Mouse (Mus musculus) G1E-ER4 (cell line): ENCODE results near the gene Gsta4. TPM values are rescaled to one million over a fixed set of nuclear protein-coding genes. Genes with fewer than 3 reads are reported as not detected.
"Not testable (repeated sequence)": the region's sequence is repeated elsewhere in the genome, so short reads cannot be mapped to it uniquely, and the experiment has no call there.

Experiments used
- GATA1 ChIP-seq: IDR thresholded peaks from one replicate; pipeline ENCODE4 v1.8.0; 2012; ENCODE audit warnings: low read length, inconsistent platforms
- polyA plus RNA-seq: library from polyadenylated mRNA; stranded (reverse); fragments of >175 nt; gene quantifications from 2 replicates; pipeline ENCODE4 v1.2.3, GENCODE M21; 2012

Gene Gsta4
- polyA plus RNA-seq, 1 experiment, result 0.72 TPM

- TF ChIP-seq GATA1, result no peak
Observed at GRCm38 (mm10) chr9:78211521-78211920, 28.9 kb downstream of the Gsta4 start.

DNA sequence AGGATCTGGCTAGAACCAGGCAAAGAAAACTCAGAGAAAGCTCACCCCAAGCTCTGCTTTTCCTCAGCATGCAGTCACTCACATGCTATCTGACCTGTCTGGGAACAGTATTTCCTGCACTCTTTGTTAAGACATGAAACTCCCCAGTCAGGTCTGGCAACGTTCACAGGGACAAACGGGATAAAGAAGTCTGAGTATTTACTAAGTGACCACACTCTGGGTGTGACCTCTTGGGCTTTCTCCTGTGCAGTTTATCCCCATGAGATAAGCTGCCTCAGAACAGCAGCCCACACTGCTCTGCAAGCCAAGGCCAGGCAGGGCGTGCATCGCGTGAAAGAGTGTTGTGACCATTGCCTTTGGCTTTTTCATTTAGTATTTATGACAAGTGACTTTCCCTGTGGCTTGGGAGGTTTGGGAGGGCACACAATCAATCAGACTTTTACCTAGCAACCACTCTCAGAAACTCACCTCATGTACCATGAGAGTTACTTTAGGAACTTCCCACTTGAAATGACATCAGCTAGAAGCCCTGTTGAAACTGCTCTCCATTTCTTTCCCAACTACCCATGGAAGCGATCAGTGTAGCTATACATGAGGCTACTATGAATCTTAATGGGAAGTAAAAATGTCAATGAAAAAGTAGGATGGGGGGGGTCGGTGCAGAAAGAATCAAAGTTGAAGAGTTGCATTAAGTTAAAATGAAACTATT lies 29.9 kb downstream of the Gsta4 start:
- no peak for TF ChIP-seq GATA1

DNA sequence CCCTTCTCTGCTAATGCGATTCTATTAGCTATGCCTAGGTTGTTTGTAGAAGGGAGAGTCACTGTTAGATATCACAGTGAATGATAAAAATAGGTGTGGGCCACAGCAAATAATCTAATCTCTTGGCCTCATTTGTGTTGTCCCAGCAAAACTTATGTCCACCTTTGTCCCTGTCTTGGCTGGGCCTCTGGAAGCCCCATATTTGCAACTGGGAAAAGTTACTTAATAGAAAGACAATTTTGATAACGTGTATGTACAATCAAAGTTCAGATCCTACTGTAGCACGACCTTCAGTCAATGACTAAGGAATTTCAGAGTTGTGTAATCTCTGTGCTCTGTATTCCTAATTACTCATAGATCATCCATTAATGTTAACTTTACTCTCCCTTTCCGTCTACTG lies 34.5 kb downstream of the Gsta4 start:
- no peak for TF ChIP-seq GATA1

GRCm38 (mm10) chr9:78222616-78223015 lies 40.0 kb downstream of the Gsta4 start:
- TF ChIP-seq GATA1, result no peak

DNA sequence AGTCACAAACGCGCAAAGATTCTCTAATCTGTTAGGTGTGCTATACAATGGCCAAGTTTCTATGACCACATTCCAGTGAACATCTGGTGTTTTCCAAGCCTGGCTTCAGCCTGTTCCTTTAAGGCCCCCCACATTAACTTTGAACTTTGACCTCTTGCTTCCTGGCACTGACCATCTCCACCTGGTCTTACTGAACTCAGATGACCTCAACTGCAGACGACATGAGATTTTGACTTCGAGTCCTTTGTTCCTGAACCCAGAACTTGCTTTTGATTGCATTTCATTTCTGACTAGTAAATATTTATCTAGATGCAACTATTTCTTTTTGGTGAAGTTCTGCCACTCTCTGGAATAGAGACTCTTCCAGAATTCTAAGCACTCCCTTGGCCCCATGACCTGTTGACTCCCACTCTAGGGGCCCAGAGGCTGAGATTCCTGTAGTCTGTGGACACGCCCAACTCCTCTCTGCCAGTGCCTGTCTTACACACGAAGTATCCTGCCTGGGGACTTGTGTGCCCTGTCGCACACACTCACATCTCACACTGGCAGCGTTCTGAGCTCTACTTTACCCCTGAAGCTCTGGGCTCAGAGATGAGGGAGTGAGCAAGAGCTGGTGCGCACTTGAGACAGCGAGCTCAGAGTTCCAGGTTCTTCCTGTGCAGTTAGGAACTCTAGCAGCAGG lies 40.8 kb downstream of the Gsta4 start:
- no peak for TF ChIP-seq GATA1

- TF ChIP-seq GATA1, result no peak
Observed at GRCm38 (mm10) chr9:78224418-78224817, 41.8 kb downstream of the Gsta4 start.

DNA sequence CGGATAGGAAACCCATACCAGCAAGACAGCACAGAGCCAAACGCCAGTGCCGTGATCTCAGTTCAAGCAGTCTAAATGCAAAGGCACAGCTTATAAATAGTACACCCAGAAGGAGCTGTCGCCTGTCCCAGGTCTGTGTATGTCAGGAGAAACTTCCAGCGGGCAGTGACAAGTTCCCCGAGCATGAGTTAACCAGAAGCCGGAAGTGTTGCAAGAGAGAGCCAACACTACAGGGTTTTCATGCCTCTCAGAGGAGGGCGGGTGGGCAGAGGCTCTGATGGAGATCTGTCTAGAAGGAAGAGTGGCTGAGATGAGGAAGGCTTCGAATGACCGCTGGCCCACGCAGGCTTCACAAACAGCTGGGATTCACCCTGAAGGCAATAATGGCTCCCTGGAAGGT lies 42.7 kb downstream of the Gsta4 start:
- no peak for TF ChIP-seq GATA1

DNA sequence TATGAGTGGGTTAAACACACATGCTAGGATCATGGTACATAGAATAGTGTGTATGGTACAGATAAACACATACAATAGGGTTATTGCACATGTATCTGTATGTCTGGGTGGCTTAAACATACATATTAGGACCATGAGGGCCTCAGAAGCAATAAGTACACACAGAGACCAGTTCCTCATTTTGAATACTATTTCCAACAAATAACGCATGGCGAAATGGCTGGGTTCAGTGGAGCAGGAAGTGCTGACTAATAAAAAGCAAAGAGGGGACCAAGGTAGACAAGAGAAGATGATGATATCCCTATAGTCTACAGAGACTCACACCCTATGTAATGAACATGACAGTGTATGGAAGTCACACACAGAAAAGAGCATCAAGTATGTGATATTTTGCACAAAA lies 45.5 kb downstream of the Gsta4 start:
- no peak for TF ChIP-seq GATA1

DNA sequence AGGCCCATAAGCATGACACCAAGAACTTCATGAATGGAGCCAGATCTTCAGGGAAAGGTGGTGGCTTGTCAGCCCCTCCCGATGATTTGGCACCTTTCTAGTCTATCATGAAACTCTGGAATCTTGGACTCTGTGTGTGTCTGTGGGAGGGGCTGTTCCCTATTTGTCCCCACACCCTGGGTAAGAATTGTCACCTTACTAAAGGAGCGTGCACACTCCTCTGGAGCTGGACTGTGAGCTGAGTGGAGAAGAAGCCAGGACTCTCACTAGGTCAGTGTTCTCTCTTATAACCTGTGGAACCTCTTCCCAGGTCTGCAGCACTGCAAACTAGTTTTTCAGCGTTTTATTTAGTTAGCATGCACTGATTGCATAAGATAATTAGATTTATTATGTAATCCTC lies 47.9 kb downstream of the Gsta4 start, which contains the start of gene Gsta1:
Gsta1 (plus strand) TSS at position 196 of the 400 bp plus-strand sequence.
- TF ChIP-seq GATA1, result not testable (repeated sequence)

DNA sequence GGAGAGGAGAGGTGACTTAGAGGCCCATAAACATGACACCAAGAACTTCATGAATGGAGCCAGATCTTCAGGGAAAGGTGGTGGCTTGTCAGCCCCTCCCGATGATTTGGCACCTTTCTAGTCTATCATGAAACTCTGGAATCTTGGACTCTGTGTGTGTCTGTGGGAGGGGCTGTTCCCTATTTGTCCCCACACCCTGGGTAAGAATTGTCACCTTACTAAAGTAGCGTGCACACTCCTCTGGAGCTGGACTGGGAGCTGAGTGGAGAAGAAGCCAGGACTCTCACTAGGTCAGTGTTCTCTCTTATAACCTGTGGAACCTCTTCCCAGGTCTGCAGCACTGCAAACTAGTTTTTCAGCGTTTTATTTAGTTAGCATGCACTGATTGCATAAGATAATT lies 74.3 kb downstream of the Gsta4 start, which contains the start of gene Gm3776:
Gm3776 (plus strand) TSS at position 216 of the 400 bp plus-strand sequence.
- TF ChIP-seq GATA1, result not testable (repeated sequence)

Other genes starting within 250 kb of the Gsta4 start
- not detected in 2 replicates for gene Gcm1, start 130.8 kb upstream of the Gsta4 start, polyA plus RNA-seq
- gene Fbxo9, start 73.7 kb upstream of the Gsta4 start, polyA plus RNA-seq, result 42.7 and 44.7 TPM in 2 replicates
- 13.0 TPM in 2 replicates for gene Ick, start 73.6 kb upstream of the Gsta4 start, polyA plus RNA-seq
- gene Gsta1, start 47.9 kb downstream of the Gsta4 start, polyA plus RNA-seq, result not detected in 2 replicates
- not detected in 2 replicates for gene Gm3776, start 74.4 kb downstream of the Gsta4 start, polyA plus RNA-seq
- gene Gm10639, start 107.1 kb downstream of the Gsta4 start, polyA plus RNA-seq, result not detected in 2 replicates
- not detected in 2 replicates for gene Omt2a, start 132.0 kb downstream of the Gsta4 start, polyA plus RNA-seq
- not detected in 2 replicates for gene Omt2b, start 144.8 kb downstream of the Gsta4 start, polyA plus RNA-seq
- gene Gsta2, start 173.0 kb downstream of the Gsta4 start, polyA plus RNA-seq, result not detected in 2 replicates
- gene Dppa5a, start 185.4 kb downstream of the Gsta4 start, polyA plus RNA-seq, result not detected in 2 replicates
- not detected in 2 replicates for gene Ooep, start 196.0 kb downstream of the Gsta4 start, polyA plus RNA-seq
- not detected in 2 replicates for gene Ddx43, start 213.0 kb downstream of the Gsta4 start, polyA plus RNA-seq